Mouse (Mus musculus): ENCODE measurements around the gene Mdp1. TPM values are rescaled to one million over a fixed set of nuclear protein-coding genes. Genes with fewer than 3 reads are reported as not detected.

Mdp1 gene
- total RNA-seq, 4 experiments from 2014 or later: 47.1 to 51.1 (median 49.6) TPM

DNA sequence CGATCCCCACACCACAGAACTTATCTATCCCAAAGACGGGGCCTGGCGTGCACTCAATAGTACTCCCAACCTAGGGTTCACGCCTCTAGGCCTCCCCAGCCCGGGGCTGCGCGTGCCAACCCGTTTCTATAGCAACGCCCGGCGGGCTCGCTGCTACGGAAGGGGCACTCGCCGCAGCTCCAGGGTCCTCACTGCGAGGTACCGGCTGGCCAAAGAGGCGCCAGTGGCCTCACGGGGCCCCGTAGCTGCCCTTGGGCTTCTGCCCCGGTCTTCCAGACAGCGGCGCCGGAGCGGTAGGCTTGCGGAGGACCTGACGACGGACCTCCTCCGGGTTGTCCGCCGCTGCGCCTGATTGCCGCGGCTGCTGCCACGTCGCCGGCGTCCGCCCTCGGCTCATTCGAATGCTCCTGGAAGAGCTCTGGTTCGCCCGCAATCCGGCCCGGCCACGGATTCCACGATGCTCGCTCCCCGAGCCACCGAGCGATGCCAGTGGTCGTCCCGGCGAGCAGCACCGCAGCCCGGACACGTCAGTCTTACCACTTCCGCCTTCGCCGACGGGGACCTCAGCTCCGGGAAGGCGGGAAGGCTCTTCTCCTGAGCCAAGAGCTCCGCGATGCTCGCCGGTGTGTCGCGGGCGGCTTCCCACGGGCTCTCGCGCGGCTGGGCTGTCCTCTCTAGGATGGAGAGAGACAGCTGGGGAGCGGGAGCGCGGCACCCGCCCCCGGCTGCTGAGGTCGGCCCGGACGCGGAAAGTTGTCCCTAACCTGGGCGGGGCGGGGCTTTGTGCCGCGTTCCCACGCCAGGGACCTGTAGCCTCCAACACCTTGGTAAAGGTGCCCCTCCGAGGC is 17.0 kb downstream of the Mdp1 start, which contains the start of gene Tm9sf1:
Gene Tm9sf1 (minus strand): TSS at position 747 of the 848 bp plus-strand sequence.
- DNase-seq (ENCODE audit: low spot score in 2 of 2): peak; percentile 81 to 87

DNA sequence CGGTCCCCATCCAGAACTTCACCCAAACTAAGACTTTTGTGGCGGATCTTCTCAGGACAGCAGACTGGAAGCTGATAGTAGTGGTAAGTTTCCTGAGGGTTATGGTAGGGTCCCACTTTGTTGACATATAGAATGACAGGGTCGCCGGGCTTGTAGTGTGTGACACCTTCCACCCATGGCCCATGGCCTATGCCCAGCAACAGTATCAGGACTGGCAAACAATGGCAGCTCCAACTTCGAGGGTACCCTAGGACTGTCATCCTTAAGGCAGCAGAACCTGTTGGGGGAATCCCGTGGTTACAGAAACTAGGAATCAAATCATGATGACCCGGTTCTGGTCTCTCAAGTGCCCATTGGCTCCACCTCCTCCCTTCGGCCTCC is 17.6 kb downstream of the Mdp1 start:
- no peak for DNase-seq (ENCODE audit: low spot score in 2 of 2)

DNA sequence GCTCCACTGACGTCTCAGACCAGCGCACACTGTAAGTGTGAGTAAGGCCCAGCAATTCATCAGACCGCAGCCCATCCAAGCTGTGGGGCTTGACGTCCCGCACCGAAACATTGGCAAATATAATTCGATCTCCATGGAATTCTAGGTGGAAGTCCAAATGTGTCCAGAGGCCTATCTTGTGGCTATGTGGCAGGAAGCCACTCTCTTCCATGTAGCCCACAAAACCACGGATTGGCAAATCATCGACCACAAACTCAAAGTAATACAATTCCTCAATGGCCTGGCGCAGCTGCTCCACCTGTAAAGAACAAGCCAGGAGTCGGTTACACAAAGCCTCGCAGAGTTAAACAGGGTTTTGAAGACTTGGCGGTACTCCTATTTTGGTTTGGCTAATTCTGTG is 19.0 kb downstream of the Mdp1 start:
- DNase-seq (ENCODE audit: low spot score in 2 of 2): no peak

DNA sequence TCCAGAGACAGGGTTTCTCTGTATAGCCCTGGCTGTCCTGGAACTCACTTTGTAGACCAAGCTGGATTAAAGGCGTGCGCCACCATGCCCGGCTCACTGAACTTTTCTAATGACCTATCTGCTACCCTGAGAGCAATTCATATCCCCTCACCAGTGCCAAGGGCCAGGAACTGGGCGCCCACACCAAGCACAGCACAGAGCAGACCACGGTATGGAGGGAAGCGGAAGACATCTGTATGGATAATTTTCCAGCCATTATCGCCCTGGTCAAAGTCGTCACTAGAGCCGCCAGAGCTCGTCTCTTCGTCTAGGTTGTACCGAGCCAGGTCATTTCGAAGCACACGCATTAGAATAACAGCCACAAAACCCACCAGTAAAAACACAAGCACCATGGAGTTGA is 19.5 kb downstream of the Mdp1 start:
- DNase-seq (ENCODE audit: low spot score in 2 of 2): no peak

DNA sequence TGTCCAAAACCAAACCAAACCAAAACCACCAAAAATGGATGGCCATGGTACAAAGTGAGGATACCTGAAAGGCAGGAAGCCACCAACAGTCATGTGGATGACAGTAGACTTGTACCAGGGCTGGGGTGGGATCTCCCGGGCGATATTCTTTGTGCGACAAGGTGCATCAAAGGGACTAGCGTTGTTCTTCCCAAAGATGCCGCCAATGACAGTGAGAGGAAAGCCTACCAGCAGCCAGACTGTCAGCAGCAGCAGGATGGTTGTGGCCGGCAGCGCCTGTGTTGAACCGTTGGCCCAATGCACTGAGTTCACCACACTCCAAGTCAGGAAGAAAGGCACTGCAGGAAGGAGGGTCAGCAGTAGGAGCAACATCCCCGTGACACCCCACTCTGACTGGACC is 22.5 kb downstream of the Mdp1 start, which contains the start of gene Gm49378:
Gene Gm49378 (minus strand): TSS at position 101 of the 400 bp plus-strand sequence.
- no peak for DNase-seq (ENCODE audit: low spot score in 2 of 2)

DNA sequence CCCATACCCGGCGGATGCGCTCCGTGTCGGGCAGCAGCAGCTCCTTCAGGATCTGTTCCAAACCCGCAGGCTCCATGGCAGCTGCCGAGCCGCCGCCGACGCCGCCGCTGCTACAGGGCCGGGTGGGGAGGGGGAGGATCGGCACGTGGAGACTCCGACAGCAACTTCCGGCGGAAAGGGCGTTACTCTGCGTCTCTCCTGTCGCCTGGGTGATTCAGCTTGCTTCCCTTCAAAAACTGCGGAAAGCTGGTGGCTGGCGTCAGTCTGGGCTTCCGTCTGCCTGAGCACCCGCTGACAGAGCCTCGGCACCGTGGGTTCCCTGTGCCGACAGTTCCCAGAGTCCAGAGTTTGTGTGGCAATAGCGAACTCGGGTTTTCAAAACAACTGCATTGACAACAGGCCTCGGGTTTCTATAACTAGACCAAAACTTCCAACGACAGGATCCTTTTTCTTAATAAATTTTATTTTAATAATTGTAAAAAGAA is 24.7 kb downstream of the Mdp1 start, which contains the start of gene Ipo4:
Gene Ipo4 (minus strand): TSS at position 435 of the 485 bp plus-strand sequence.
- DNase-seq (ENCODE audit: low spot score in 2 of 2): peak; percentile 87 to 88

DNA sequence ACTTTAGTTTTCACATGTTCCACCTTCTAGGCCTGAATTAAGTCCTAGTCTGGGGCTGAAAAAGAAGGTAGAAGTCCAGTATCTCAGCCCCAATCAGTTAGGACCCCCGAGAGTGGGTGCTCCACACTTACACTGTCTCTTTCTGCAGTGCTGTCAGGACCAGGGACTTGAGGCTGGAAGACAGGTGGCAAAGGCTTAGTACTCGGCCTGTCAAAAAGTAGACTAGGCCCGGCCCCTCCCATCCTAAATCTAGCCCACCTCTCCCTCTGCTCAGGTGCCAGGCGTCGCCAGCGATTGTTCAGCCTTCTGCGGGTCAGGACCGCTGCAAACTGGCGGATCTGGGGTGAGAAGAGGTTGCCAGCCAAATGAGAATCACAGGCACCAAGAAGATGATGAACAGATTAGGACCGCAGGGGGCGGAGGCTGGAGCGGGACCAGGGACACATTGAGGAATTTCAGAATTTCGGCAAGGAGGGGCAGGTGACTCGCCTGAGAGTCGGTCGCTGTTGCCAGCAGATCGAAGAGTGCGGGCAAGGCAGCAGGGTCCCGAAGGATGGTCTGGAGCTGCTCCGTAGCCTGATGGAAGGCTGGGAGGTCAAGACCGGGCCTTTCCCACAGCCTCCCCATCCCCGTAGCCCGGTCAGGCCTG is 25.3 kb downstream of the Mdp1 start:
- DNase-seq (ENCODE audit: low spot score in 2 of 2): peak in 1 of 2 experiments; percentile 28

DNA sequence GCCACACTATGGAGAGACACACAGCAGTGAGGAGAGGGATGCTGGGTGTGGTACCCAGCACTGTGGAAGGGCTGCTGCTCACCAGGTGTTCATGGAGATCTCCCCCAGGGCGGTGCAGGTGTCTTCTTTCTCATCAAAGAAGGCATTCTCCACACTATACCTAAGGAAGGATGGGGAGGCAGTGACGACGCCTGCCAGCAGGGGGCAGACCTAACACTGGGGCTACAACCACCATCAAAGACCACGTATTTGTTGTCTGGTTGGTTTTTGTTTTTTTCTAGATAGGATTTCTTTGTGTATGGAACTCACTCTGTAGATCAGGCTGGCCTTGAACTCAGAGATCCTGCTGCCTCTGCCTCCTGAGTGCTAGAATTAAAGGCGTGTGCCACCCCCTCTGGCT is 31.0 kb downstream of the Mdp1 start:
- DNase-seq (ENCODE audit: low spot score in 2 of 2): no peak

DNA sequence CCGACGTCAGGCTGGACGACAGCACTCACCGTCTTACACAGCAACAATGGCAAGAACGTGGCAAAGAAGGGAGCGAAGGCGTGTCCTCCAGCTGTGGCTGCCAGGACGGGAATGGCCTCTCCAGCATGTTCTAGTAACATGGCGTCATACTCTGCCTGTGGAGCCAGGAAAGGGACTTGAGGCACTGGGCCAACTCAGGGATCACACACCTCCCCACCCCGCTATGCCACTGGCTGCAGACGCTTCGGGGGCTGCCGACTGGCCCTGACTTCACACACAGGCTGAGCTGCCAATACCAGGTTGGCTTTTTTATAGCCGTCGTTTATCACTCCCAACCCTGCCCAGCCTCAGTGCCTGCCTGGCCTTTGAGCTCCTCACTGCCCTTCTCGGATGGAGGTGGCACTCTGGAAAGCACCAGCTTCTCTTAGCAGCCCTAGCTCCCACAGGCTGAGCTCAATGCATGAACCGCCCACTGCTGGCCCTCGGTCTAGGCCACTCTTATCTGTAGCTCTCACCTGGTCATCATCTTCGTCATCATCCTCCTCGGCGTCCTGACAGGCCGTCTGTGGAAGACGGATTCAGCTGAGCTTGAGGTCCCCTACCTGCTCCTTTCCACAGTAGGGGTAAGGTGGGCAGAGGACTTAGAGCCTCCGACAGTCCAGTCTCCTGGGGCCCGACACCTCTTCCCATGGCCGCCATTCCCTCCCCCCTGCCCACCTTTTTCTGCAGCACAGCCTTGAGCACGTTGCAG is 32.1 kb downstream of the Mdp1 start:
- DNase-seq (ENCODE audit: low spot score in 2 of 2): no peak

DNA sequence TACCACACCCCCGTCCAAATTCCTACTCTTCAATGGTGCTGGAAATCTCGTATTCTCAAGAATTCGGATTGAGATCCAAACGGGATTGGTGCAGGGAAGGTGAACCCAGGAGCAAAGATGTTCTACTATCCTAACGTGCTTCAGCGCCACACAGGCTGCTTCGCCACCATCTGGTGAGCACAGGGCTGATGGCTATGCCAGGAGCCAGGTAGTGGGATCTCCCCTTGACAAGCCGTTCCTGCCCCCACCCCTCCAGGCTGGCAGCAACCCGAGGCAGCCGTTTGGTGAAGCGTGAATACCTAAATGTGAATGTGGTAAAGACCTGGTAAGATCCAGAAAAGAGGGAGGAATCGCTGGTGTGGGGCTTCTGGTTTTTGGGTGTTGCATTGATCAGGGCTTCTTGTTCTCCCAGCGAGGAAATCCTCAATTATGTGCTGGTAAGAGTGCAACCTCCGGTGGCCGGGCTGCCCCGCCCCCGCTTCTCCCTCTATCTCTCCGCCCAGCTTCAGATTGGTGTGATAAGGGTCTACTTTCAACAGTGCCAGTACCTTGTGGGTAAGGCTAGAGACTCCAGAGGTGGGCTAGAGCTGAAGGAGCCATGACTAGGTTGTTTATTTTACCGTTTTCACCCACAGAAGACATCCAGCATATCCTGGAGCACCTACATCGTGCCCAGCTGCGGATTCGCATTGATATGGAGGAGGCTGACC is 41.7 kb downstream of the Mdp1 start:
- no peak for DNase-seq (ENCODE audit: low spot score in 2 of 2)

DNA sequence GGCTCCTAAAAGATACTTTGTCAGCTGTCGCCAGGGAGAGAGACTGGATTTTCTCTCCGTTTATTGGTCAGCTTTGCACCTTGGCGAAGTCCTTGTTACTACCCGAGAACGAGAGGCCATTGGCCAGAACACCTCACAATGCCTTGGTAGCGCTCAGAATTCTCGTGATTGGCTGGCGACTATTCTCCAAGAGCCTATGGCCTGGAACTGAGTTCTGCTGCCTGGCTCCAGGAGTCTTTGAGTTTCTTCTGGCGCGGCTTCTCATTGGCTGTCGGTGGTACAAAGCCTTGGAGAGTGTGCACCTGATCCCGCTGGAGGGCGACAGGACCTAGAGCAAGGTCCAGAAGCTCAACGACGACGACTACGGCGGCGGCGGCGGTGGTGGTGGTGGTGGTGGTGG is 42.5 kb downstream of the Mdp1 start, which contains the start of gene Rec8:
Gene Rec8 (plus strand): TSS at position 216 of the 400 bp plus-strand sequence.
- DNase-seq (ENCODE audit: low spot score in 2 of 2): no peak

DNA sequence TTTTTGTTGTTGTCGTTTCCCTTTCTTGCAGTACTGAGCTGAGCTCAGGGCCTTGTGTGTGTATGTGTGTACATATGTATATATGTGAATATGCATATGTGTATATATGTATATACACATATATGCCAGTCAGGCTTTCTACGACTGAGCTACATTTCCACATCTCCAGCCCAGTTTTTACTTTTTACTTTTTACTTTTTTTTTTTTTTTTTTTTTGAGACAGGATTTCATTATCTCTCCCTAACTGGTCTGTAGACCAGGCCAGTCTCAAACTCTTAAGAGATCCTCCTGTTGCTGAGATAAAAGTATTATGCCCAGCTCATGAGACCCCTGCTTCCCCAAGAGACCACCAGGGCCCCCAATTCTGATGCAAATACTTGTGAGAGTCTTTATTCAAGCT is 43.5 kb downstream of the Mdp1 start:
- no peak for DNase-seq (ENCODE audit: low spot score in 2 of 2)

DNA sequence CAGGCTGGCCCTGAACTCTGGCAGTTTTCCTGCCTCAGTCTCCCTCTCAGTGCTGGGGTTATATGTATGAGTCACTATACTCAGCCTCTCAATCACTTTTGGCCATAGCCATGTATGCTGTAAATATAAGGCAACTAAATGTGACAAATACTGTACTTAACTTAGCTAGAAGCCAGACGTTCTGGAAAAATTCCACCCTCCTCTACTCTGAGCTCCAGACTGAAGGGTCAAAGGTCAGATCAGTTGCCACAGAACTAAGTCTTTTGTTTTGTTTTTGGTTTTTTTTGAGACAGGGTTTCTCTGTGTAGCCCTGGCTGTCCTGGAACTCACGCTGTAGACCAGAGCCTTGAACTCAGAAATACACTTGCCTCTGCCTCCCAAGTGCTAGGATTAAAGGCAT is 44.4 kb downstream of the Mdp1 start:
- DNase-seq (ENCODE audit: low spot score in 2 of 2): no peak

DNA sequence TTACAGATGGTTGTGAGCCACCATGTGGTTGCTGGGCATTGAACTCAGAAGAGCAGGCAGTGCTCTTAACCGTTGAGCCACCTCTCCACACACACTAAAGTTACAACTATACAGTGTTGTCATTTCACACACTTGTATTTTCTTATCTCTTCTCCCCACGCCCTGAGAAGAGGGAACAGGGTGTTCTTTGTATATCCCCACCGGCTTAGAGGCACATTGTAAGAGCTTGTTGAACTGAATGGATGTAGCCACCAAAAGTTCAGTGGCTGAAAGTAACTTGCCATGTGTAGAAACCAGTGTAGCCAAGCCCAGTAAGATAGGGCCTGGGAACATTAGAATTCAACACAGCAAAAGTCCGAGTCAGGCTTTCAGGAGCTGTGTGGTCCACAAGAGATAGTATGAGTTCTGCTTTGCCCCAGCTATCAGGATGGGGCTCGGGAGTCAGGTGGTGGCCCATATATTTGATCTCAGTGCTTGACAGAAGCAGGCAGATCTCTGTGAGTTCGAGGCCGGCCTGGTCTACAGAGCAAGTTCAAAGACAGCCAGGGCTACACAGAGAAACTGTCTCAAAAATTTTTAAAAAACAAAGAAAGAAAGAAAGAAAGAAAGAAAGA is 45.6 kb downstream of the Mdp1 start:
- DNase-seq (ENCODE audit: low spot score in 2 of 2): no peak

DNA sequence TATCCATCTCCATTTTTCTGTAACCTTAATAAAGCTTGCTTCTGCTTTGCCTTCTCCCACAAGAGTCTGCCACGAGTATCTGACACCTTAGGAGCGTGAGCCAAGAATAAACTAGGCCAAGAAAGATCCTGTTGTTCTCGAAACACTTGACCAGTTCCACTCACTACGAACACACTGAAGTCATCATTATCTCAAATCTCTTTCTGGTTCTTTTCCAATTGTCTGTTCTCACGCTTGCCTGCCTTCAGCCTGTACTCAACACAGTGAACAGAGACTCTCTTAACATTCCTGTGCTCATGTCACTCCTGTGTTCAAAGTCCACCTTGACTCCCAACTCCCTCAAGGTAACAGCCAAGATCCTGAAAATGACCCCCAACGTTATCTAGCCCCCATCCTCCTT is 47.0 kb downstream of the Mdp1 start:
- DNase-seq (ENCODE audit: low spot score in 2 of 2): no peak

DNA sequence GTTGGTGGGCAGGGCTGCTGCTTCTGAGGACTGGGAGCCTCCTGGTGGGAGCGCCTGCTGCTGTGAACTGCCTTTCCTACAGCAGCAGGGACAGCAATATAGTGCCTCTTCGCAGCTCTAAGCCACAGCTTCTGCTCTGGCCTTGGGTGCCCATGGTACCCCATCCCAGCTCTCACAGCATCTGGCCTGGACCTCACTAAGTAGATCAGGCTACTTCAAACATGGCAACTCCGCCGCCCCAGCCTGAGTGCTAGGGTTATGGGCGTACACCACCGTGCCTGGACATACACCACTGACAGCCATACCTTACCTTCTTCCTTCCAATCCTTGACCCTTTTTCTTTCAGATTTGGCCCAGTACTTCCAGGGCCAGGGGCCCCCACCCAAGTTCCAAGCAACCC is 52.0 kb downstream of the Mdp1 start:
- DNase-seq (ENCODE audit: low spot score in 2 of 2): no peak
